Mouse (Mus musculus) erythroid progenitor cell, adult 5-6 weeks (primary cell): ENCODE data around the gene Vta1. TPM values are rescaled to one million over a fixed set of nuclear protein-coding genes. Genes with fewer than 3 reads are reported as not detected.

Source experiments
- total RNA-seq, 2 experiments: library from RNA; stranded (forward) in 1 of 2; stranded (reverse) in 1 of 2; fragments of 150-400 nt in 1 of 2; fragments of 186-747, 209-891 nt in 1 of 2; gene quantifications; 2 replicates each; pipeline versions ENCODE4 v1.2.3 to v1.2.4; 2015 to 2017; ENCODE audit warnings: low replicate concordance in 2 of 2

Gene Vta1
- total RNA-seq, 2 experiments from 2014 or later, result 20.1 to 26.0 TPM

Other genes starting within 250 kb of the Vta1 start
- not detected in 2 replicates for gene Adgrg6, start 159.9 kb downstream of the Vta1 start, total RNA-seq (2015; ENCODE audit: low replicate concordance)
- gene Adgrg6, start 159.9 kb downstream of the Vta1 start, total RNA-seq (2017; ENCODE audit: low replicate concordance), result not detected in 2 replicates
- gene Nmbr, start within 50 bp of the Vta1 start, total RNA-seq (2015; ENCODE audit: low replicate concordance), result not detected in 2 replicates
- gene Nmbr, start within 50 bp of the Vta1 start, total RNA-seq (2017; ENCODE audit: low replicate concordance), result not detected in 2 replicates
- not detected in 2 replicates for gene Gje1, start 12.7 kb upstream of the Vta1 start, total RNA-seq (2015; ENCODE audit: low replicate concordance)
- not detected in 2 replicates for gene Gje1, start 12.7 kb upstream of the Vta1 start, total RNA-seq (2017; ENCODE audit: low replicate concordance)